Mouse (Mus musculus): ENCODE results near the gene Scrn3.

The Scrn3 gene

DNA sequence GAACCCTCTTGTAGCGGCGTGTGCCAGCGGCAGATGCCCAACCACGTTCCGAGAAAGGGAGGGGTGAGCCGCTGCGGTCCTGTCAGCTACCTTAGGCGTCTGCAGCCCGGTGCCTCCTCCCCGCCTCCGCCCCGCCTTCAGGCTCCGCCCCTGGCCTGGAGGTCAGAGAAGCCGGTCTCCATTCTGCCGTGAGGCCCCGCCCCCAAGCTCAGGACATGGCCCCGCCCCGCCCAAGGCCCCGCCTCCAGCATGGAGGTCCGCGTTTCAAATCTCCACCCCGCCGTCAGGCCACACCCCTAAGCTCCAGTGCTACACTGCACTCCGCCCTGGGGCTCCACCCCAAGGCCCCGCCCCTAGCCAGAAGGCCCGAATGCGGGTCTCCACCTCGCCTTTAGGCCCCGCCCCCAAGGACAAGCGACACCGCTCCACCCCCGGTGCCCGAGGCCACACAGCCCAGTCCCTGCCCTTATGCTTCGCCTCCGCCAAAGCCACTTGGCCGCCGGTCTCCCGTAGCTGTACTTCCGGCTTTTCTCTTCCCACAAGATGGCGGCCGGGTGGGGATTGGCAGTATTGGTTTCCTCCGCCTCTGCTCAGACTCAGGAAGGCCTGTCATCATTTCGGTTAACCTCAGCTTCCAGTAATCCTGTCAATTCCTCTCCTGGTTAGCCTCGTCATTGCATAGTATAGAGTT is 74.1 kb downstream of the Scrn3 start, which contains the start of gene Gpr155:
Gpr155 (minus strand) TSS at position 217 of the 691 bp plus-strand sequence.
- DNase-seq = peak; percentile 100
